Mouse (Mus musculus) stomach, postnatal 0 days (tissue): ENCODE measurements around the gene B4gat1.

Experiments used
- CTCF ChIP-seq: IDR thresholded peaks from 2 replicates; pipeline ENCODE4 v1.5.1; 2016; ENCODE audit warnings: antibody characterized with exemption, low read depth, mild to moderate bottlenecking, moderate library complexity
- EP300 ChIP-seq: optimal IDR thresholded peaks from 2 replicates; pipeline ENCODE3; 2016; ENCODE audit warnings: antibody characterized with exemption

DNA sequence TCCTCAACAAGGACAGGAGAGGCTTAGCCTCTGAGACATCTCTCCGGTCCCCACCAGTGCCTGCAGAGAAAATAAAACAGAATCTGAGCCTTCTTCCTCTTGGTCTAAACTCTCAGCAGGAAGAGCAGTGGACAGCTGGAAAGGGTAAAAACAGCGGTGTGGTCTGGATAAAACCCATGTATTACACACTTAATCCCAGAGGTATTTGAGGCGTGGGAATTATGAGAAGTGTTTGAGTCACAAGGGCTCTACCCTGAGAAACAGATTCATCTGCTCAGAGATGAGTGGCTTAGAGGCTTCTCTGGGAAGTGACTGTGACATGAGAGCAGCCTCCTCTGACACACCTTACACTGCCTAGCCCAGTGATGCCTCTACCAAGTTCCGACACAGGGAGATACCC lies 21.0 kb upstream of the B4gat1 start:
- no peak for TF ChIP-seq CTCF
- TF ChIP-seq EP300, result no peak
